9 mouse cellular contexts compared by ENCODE assay signal in the genomic region with DNA sequence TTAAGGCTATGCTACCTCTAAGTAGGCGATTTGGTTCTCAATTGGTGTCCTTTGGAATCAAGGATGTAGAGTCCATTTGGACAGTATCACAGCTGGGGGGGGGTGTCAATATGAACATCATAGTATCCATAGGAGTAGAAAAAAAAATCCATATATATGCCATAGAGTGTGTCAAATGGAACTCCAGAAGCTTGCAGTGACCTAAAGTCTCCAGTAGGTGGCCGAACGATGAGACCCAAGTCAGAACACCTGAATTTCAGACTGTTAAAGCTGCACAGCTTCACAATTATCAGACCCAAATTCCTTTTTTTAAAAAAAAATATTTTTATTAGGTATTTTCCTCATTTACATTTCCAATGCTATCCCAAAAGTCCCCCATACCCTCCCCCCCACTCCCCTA. TPM values are rescaled to one million over a fixed set of nuclear protein-coding genes. Genes with fewer than 3 reads are reported as not detected.
DNase-seq lines count a peak whose midpoint lies in the region; ATAC-seq and TF ChIP-seq lines count a peak whose summit lies in the region.
"Had no signal": no experiment of that assay in that cellular context is flagged by ENCODE, and none has a peak within 500 bp of the region (broad histone marks: within the 10 kb centered on the region; RNA-seq: fewer than 3 reads in every experiment).

No protein-coding gene starts in this region.

- WGBS in intestine, postnatal 0 days: 64% methylated on average over 3 of the region's 3 CpGs
- WGBS in intestine, embryonic 15.5 days: 64% methylated on average over 3 of the region's 3 CpGs
- 46% methylated on average over 3 of the region's 3 CpGs for WGBS in midbrain, postnatal 0 days
- WGBS in midbrain, embryonic 11.5 days: 55% methylated on average over 3 of the region's 3 CpGs

- no peaks in the 10 kb centered on the region for H3K36me3 ChIP-seq in intestine, postnatal 0 days (ENCODE audit: control insufficient read depth, insufficient read depth)
- no peaks in the 10 kb centered on the region for H3K36me3 ChIP-seq in intestine, embryonic 15.5 days
- H3K36me3 ChIP-seq in midbrain, postnatal 0 days (ENCODE audit: insufficient read depth, low read length): no peaks in the 10 kb centered on the region
- no peaks in the 10 kb centered on the region for H3K36me3 ChIP-seq in midbrain, embryonic 11.5 days (ENCODE audit: control insufficient read depth, insufficient read depth, low read length)
- H3K36me3 ChIP-seq: embryonic facial prominence, embryonic 12.5 days had no signal

- ATAC-seq in intestine, postnatal 0 days: no peak
- ATAC-seq in intestine, embryonic 15.5 days: no peak
- no peak for ATAC-seq in midbrain, postnatal 0 days (ENCODE audit: low FRiP score)
- no peak for ATAC-seq in midbrain, embryonic 11.5 days (ENCODE audit: low FRiP score)
- peak; percentile 67 for ATAC-seq in megakaryocyte progenitor cell, adult 5-6 weeks (replicated peaks; ENCODE audit: poor library complexity)

- H3K4me1 ChIP-seq in intestine, postnatal 0 days (replicated peaks; ENCODE audit: control insufficient read depth, insufficient read depth, low read length): no peaks in the 10 kb centered on the region
- no peaks in the 10 kb centered on the region for H3K4me1 ChIP-seq in intestine, embryonic 15.5 days (replicated peaks)
- H3K4me1 ChIP-seq in midbrain, postnatal 0 days (ENCODE audit: insufficient read depth, low read length): peaks cover 3% of the 10 kb centered on the region
- H3K4me1 ChIP-seq in midbrain, embryonic 11.5 days (ENCODE audit: control insufficient read depth, insufficient read depth, low read length): peaks cover 2% of the 10 kb centered on the region; the same call in 1 of the 2 replicates
- H3K4me1 ChIP-seq: embryonic facial prominence, embryonic 12.5 days had no signal

- peak; percentile 63 for TF ChIP-seq CTCF in intestine, postnatal 0 days (IDR thresholded peaks at IDR 0.05; ENCODE audit: low read depth)
- peak; percentile 61 for TF ChIP-seq CTCF in midbrain, postnatal 0 days (IDR thresholded peaks at IDR 0.05)

- H3K27me3 ChIP-seq in intestine, postnatal 0 days (replicated peaks; ENCODE audit: control insufficient read depth, insufficient read depth, low read length): peaks cover 18% of the 10 kb centered on the region; the same call in 1 of the 2 replicates
- 0 out of 2 replicates have a peak, but pooled peaks cover 3% of the 10 kb centered on the region for H3K27me3 ChIP-seq in intestine, embryonic 15.5 days (replicated peaks)
- no peaks in the 10 kb centered on the region for H3K27me3 ChIP-seq in midbrain, postnatal 0 days (ENCODE audit: insufficient read depth, low read length)
- H3K27me3 ChIP-seq in midbrain, embryonic 11.5 days (ENCODE audit: control insufficient read depth, insufficient read depth, low read length): peaks cover 5% of the 10 kb centered on the region

- H3K27ac ChIP-seq in intestine, postnatal 0 days (ENCODE audit: low read depth, low read length): no peak overlapping the region
- no peak overlapping the region for H3K27ac ChIP-seq in intestine, embryonic 15.5 days
- H3K27ac ChIP-seq in midbrain, postnatal 0 days (ENCODE audit: low read depth, low read length): no peak overlapping the region
- no peak overlapping the region for H3K27ac ChIP-seq in midbrain, embryonic 11.5 days (ENCODE audit: low read depth, low read length)
- H3K27ac ChIP-seq: embryonic facial prominence, embryonic 12.5 days had no signal

- no peak overlapping the region for H3K9ac ChIP-seq in intestine, postnatal 0 days (ENCODE audit: low read depth, low read length)
- no peak overlapping the region for H3K9ac ChIP-seq in intestine, embryonic 15.5 days
- H3K9ac ChIP-seq in midbrain, postnatal 0 days (replicated peaks; ENCODE audit: low read length, poor library complexity, severe bottlenecking): no peak overlapping the region
- H3K9ac ChIP-seq in midbrain, embryonic 11.5 days (ENCODE audit: low read length): no peak overlapping the region
- H3K9ac ChIP-seq: embryonic facial prominence, embryonic 12.5 days had no signal

- no peaks in the 10 kb centered on the region for H3K9me3 ChIP-seq in intestine, postnatal 0 days (ENCODE audit: control insufficient read depth)
- H3K9me3 ChIP-seq in intestine, embryonic 15.5 days: no peaks in the 10 kb centered on the region
- H3K9me3 ChIP-seq in midbrain, postnatal 0 days (ENCODE audit: low read length): no peaks in the 10 kb centered on the region
- no peaks in the 10 kb centered on the region for H3K9me3 ChIP-seq in midbrain, embryonic 11.5 days (ENCODE audit: control insufficient read depth, low read length)
- H3K9me3 ChIP-seq: embryonic facial prominence, embryonic 12.5 days had no signal

- no peak overlapping the region for H3K4me2 ChIP-seq in intestine, postnatal 0 days (replicated peaks; ENCODE audit: low read depth)
- H3K4me2 ChIP-seq in intestine, embryonic 15.5 days (replicated peaks): no peak overlapping the region
- no peak overlapping the region for H3K4me2 ChIP-seq in midbrain, postnatal 0 days (ENCODE audit: low read depth, low read length, poor library complexity, severe bottlenecking)
- H3K4me2 ChIP-seq in midbrain, embryonic 11.5 days: no peak overlapping the region
- H3K4me2 ChIP-seq: embryonic facial prominence, embryonic 12.5 days had no signal

- peak; percentile 41 for DNase-seq in midbrain, postnatal 0 days (ENCODE audit: low spot score)
- DNase-seq in midbrain, embryonic 11.5 days (ENCODE audit: low spot score, missing footprints): no peak
- peak; percentile 1 for DNase-seq in c-Kit-positive CD71-positive TER-119-negative erythroid progenitor cells, embryonic 14.5 days (ENCODE audit: low read depth)
- no peak for DNase-seq in adrenal gland, adult 18-20 months (ENCODE audit: low spot score in 2 of 2)
- DNase-seq in spleen, adult 18-20 months: no peak

- H3K4me3 ChIP-seq in intestine, postnatal 0 days (ENCODE audit: low read depth, low read length): no peak overlapping the region
- H3K4me3 ChIP-seq in intestine, embryonic 15.5 days (replicated peaks): no peak overlapping the region
- H3K4me3 ChIP-seq in midbrain, postnatal 0 days (ENCODE audit: low read depth, low read length): no peak overlapping the region
- no peak overlapping the region for H3K4me3 ChIP-seq in midbrain, embryonic 11.5 days (ENCODE audit: low read depth, low read length)
- H3K4me3 ChIP-seq: embryonic facial prominence, embryonic 12.5 days had no signal

RNA-seq across cellular contexts. Expression of a gene that starts 3.3 kb away (rescaled TPM):
- 0.90 and 0.92 TPM in 2 replicates for polyA plus RNA-seq in intestine, postnatal 0 days (2015; fragmentation: Nextera tagmentation; extraction: Ambion mirVana)
- polyA plus RNA-seq in intestine, embryonic 15.5 days (2015; fragmentation: Nextera tagmentation; extraction: Ambion mirVana): 4.5 and 4.7 TPM in 2 replicates
- total RNA-seq in midbrain, postnatal 0 days (2014; rRNA removed): 41.7 and 44.6 TPM in 2 replicates
- polyA plus RNA-seq in midbrain, postnatal 0 days (2015; fragmentation: Nextera tagmentation; extraction: Ambion mirVana): 27.0 and 28.5 TPM in 2 replicates
- polyA plus RNA-seq in midbrain, embryonic 11.5 days (2014; fragmentation: Nextera tagmentation; extraction: Ambion mirVana): 9.0 and 11.6 TPM in 2 replicates
- total RNA-seq in megakaryocyte progenitor cell, adult 5-6 weeks (2015): not detected in 2 replicates
- not detected in 2 replicates for total RNA-seq in megakaryocyte progenitor cell, adult 5-6 weeks (2017)
- total RNA-seq in adrenal gland, adult 18-20 months (2021): 1 to 10 TPM; 2.7 to 2.8 TPM

Comparison
In these comparisons a context has a peak if more than half of its experiments do, and no peak if none do; other contexts are left out.
1. DNase-seq: peak in midbrain, postnatal 0 days (single experiment) and c-Kit-positive CD71-positive TER-119-negative erythroid progenitor cells, embryonic 14.5 days (single experiment); none in midbrain, embryonic 11.5 days (single experiment), adrenal gland, adult 18-20 months (0 of 2) and spleen, adult 18-20 months (0 of 2).